In genomic region chr4:72800014-72800786, GRCm38 (mm10) we compare ENCODE assay signal across 18 mouse cellular contexts. TPM values are rescaled to one million over a fixed set of nuclear protein-coding genes. Genes with fewer than 3 reads are reported as not detected.
DNase-seq lines count a peak whose midpoint lies in the region; ATAC-seq and TF ChIP-seq lines count a peak whose summit lies in the region.
"Had no signal": no experiment of that assay in that cellular context is flagged by ENCODE, and none has a peak within 500 bp of the region (broad histone marks: within the 10 kb centered on the region; RNA-seq: fewer than 3 reads in every experiment).

No protein-coding gene starts in this region.

- no peak overlapping the region for H3K4me2 ChIP-seq in hindbrain, embryonic 11.5 days (replicated peaks; ENCODE audit: low read depth, low read length)
- H3K4me2 ChIP-seq in forebrain, embryonic 16.5 days (ENCODE audit: low read length): no peak overlapping the region
- H3K4me2 ChIP-seq in limb, embryonic 14.5 days (replicated peaks; ENCODE audit: low read depth, low read length, severe bottlenecking): no peak overlapping the region
- no peak overlapping the region for H3K4me2 ChIP-seq in kidney, embryonic 14.5 days (replicated peaks; ENCODE audit: low read depth, low read length)
- H3K4me2 ChIP-seq: liver, embryonic 12.5 days; stomach, embryonic 15.5 days had no signal

- no peaks in the 10 kb centered on the region for H3K4me1 ChIP-seq in hindbrain, embryonic 11.5 days (replicated peaks; ENCODE audit: control insufficient read depth, insufficient read depth, low read length)
- no peaks in the 10 kb centered on the region for H3K4me1 ChIP-seq in hindbrain, embryonic 10.5 days (replicated peaks)
- no peaks in the 10 kb centered on the region for H3K4me1 ChIP-seq in forebrain, embryonic 16.5 days (replicated peaks; ENCODE audit: control insufficient read depth, insufficient read depth, low read length)
- no peaks in the 10 kb centered on the region for H3K4me1 ChIP-seq in limb, embryonic 14.5 days (ENCODE audit: control insufficient read depth, insufficient read depth, low read length)
- no peaks in the 10 kb centered on the region for H3K4me1 ChIP-seq in kidney, embryonic 14.5 days (ENCODE audit: control insufficient read depth, insufficient read depth, low read length)
- H3K4me1 ChIP-seq: liver, embryonic 12.5 days; stomach, embryonic 15.5 days had no signal

- H3K27ac ChIP-seq in hindbrain, embryonic 11.5 days (ENCODE audit: low read depth, low read length): no peak overlapping the region
- H3K27ac ChIP-seq in hindbrain, embryonic 10.5 days: no peak overlapping the region
- no peak overlapping the region for H3K27ac ChIP-seq in forebrain, embryonic 16.5 days (ENCODE audit: low read length)
- H3K27ac ChIP-seq in limb, embryonic 14.5 days (replicated peaks; ENCODE audit: low read depth, low read length): no peak overlapping the region
- H3K27ac ChIP-seq in kidney, embryonic 14.5 days (ENCODE audit: low read depth, low read length): no peak overlapping the region
- H3K27ac ChIP-seq: liver, embryonic 12.5 days; stomach, embryonic 15.5 days had no signal

- H3K9me3 ChIP-seq in hindbrain, embryonic 11.5 days (ENCODE audit: control insufficient read depth, low read length): no peaks in the 10 kb centered on the region
- no peaks in the 10 kb centered on the region for H3K9me3 ChIP-seq in hindbrain, embryonic 10.5 days
- no peaks in the 10 kb centered on the region for H3K9me3 ChIP-seq in forebrain, embryonic 16.5 days (ENCODE audit: control insufficient read depth, low read length)
- H3K9me3 ChIP-seq in limb, embryonic 14.5 days (ENCODE audit: control insufficient read depth, low read length): no peaks in the 10 kb centered on the region
- no peaks in the 10 kb centered on the region for H3K9me3 ChIP-seq in kidney, embryonic 14.5 days (ENCODE audit: control insufficient read depth, low read length)
- H3K9me3 ChIP-seq: liver, embryonic 12.5 days; stomach, embryonic 15.5 days had no signal

- H3ac ChIP-seq in C2C12 (ENCODE audit: control insufficient read depth, insufficient read length, low read depth): no peak overlapping the region

- H3K79me2 ChIP-seq in C2C12 (ENCODE audit: control insufficient read depth, insufficient read depth): no peaks in the 10 kb centered on the region

- H3K27me3 ChIP-seq in hindbrain, embryonic 11.5 days (ENCODE audit: control insufficient read depth, insufficient read depth, low read length): no peaks in the 10 kb centered on the region
- no peaks in the 10 kb centered on the region for H3K27me3 ChIP-seq in hindbrain, embryonic 10.5 days (ENCODE audit: insufficient read depth, poor library complexity, severe bottlenecking)
- no peaks in the 10 kb centered on the region for H3K27me3 ChIP-seq in C2C12 (ENCODE audit: control insufficient read depth, insufficient read depth, insufficient read length)
- H3K27me3 ChIP-seq in forebrain, embryonic 16.5 days (replicated peaks; ENCODE audit: control insufficient read depth, insufficient read depth, low read length): no peaks in the 10 kb centered on the region
- H3K27me3 ChIP-seq in limb, embryonic 14.5 days (ENCODE audit: control insufficient read depth, insufficient read depth, low read length): no peaks in the 10 kb centered on the region
- no peaks in the 10 kb centered on the region for H3K27me3 ChIP-seq in kidney, embryonic 14.5 days (ENCODE audit: control insufficient read depth, insufficient read depth, low read length)
- H3K27me3 ChIP-seq: liver, embryonic 12.5 days; stomach, embryonic 15.5 days had no signal

- DNase-seq in hindbrain, embryonic 11.5 days (ENCODE audit: low spot score): peak; percentile 28
- no peak for DNase-seq in hindbrain, embryonic 10.5 days (ENCODE audit: low spot score)
- peak; percentile 38 for DNase-seq in limb, embryonic 14.5 days (ENCODE audit: low spot score)
- DNase-seq in heart, postnatal 36 days: no peak
- DNase-seq: adrenal gland, postnatal 14 days; cerebellum, postnatal 14 days; heart, adult 11 months; kidney, adult 11 months; kidney, postnatal 4 days had no signal

- H3K36me3 ChIP-seq in hindbrain, embryonic 11.5 days (ENCODE audit: control insufficient read depth, insufficient read depth, low read length): no peaks in the 10 kb centered on the region
- H3K36me3 ChIP-seq in hindbrain, embryonic 10.5 days: no peaks in the 10 kb centered on the region
- no peaks in the 10 kb centered on the region for H3K36me3 ChIP-seq in C2C12 (ENCODE audit: control insufficient read depth, insufficient read depth)
- H3K36me3 ChIP-seq in forebrain, embryonic 16.5 days (ENCODE audit: control insufficient read depth, insufficient read depth): no peaks in the 10 kb centered on the region
- H3K36me3 ChIP-seq in limb, embryonic 14.5 days (ENCODE audit: control insufficient read depth, insufficient read depth, low read length): no peaks in the 10 kb centered on the region
- no peaks in the 10 kb centered on the region for H3K36me3 ChIP-seq in kidney, embryonic 14.5 days (ENCODE audit: control insufficient read depth, insufficient read depth, low read length)
- H3K36me3 ChIP-seq: liver, embryonic 12.5 days; stomach, embryonic 15.5 days had no signal

- no peak overlapping the region for H3K4me3 ChIP-seq in hindbrain, embryonic 11.5 days (ENCODE audit: low read depth, low read length)
- H3K4me3 ChIP-seq in hindbrain, embryonic 10.5 days: no peak overlapping the region
- no peak overlapping the region for H3K4me3 ChIP-seq in C2C12 (ENCODE audit: insufficient read depth, poor library complexity, severe bottlenecking)
- no peak overlapping the region for H3K4me3 ChIP-seq in forebrain, embryonic 16.5 days (replicated peaks; ENCODE audit: low read length)
- no peak overlapping the region for H3K4me3 ChIP-seq in limb, embryonic 14.5 days (replicated peaks; ENCODE audit: low read length)
- H3K4me3 ChIP-seq in kidney, embryonic 14.5 days (ENCODE audit: low read length): no peak overlapping the region
- H3K4me3 ChIP-seq: liver, embryonic 12.5 days; stomach, embryonic 15.5 days had no signal

- no peak for TF ChIP-seq CTCF in C2C12 (IDR thresholded peaks at IDR 0.05; ENCODE audit: control insufficient read depth, insufficient read depth, insufficient read length)

- intact Hi-C loops in heart, postnatal 36 days (cut with DNase I): no loop called here

- TF ChIP-seq POLR2A in limb, embryonic 14.5 days (IDR thresholded peaks at IDR 0.05; ENCODE audit: borderline replicate concordance, extremely low read depth, insufficient read depth, insufficient read length): no peak

- H3K79me3 ChIP-seq in C2C12 (ENCODE audit: low read depth): no peaks in the 10 kb centered on the region

- ATAC-seq in hindbrain, embryonic 11.5 days (ENCODE audit: low FRiP score): peak; percentile 85
- peak; percentile 83 for ATAC-seq in forebrain, embryonic 16.5 days
- peak; percentile 68; the same call in 1 of the 2 replicates for ATAC-seq in limb, embryonic 14.5 days (ENCODE audit: low FRiP score, low read depth)
- ATAC-seq in kidney, embryonic 14.5 days (ENCODE audit: low FRiP score, low TSS enrichment): no peak
- ATAC-seq in inflammation-experienced regulatory T-cells, adult 6 months: no peak
- ATAC-seq: CD4-positive, CD25-positive, alpha-beta regulatory T cell, adult 4 months; liver, embryonic 12.5 days; lung, postnatal 0 days had no signal

- no peak overlapping the region for H3K9ac ChIP-seq in hindbrain, embryonic 11.5 days (ENCODE audit: low read depth, low read length)
- no peak overlapping the region for H3K9ac ChIP-seq in forebrain, embryonic 16.5 days (replicated peaks; ENCODE audit: low read depth, low read length)
- H3K9ac ChIP-seq in limb, embryonic 14.5 days (ENCODE audit: low read depth, low read length, severe bottlenecking): no peak overlapping the region
- H3K9ac ChIP-seq in kidney, embryonic 14.5 days (ENCODE audit: low read depth, low read length): no peak overlapping the region
- H3K9ac ChIP-seq: liver, embryonic 12.5 days; stomach, embryonic 15.5 days had no signal

- 67% methylated on average over 2 of the region's 2 CpGs for WGBS in hindbrain, embryonic 11.5 days
- 71% methylated on average over 2 of the region's 2 CpGs for WGBS in hindbrain, embryonic 10.5 days
- WGBS in forebrain, embryonic 16.5 days: 65% methylated on average over 2 of the region's 2 CpGs
- WGBS in limb, embryonic 14.5 days: 69% methylated on average over 2 of the region's 2 CpGs
- WGBS in kidney, embryonic 14.5 days: 70% methylated on average over 2 of the region's 2 CpGs

TF ChIP-seq in C2C12, 6 proteins besides CTCF, POLR2A, EP300 and RAD21:
- TF ChIP-seq MYOG (IDR thresholded peaks at IDR 0.05; ENCODE audit: control insufficient read depth, extremely low read depth, insufficient read length) (no peak), MYOD1 (IDR thresholded peaks at IDR 0.05; ENCODE audit: control insufficient read depth, insufficient read length, low read depth) (peak; percentile 99), FOSL1 (IDR thresholded peaks at IDR 0.05; ENCODE audit: insufficient read depth, low read length, poor library complexity, severe bottlenecking) (no peak)

RNA-seq across cellular contexts. Expression of gene Aldoart1, which starts 52.2 kb away (rescaled TPM):
- polyA plus RNA-seq in hindbrain, embryonic 11.5 days (2014; fragmentation: Nextera tagmentation; extraction: Ambion mirVana): not detected in 2 replicates
- polyA plus RNA-seq in hindbrain, embryonic 10.5 days (2016; fragmentation: Nextera tagmentation; extraction: Ambion mirVana): not detected in 2 replicates
- polyA plus RNA-seq in C2C12 (2012; fragmentation: generic; extraction: Trizol): 0.05 TPM
- not detected in 2 replicates for polyA plus RNA-seq in forebrain, embryonic 16.5 days (2015; fragmentation: Nextera tagmentation; extraction: Ambion mirVana)
- polyA plus RNA-seq in limb, embryonic 14.5 days (2012; rRNA removed): not detected in 2 replicates
- not detected in 2 replicates for polyA plus RNA-seq in limb, embryonic 14.5 days (2014; fragmentation: Nextera tagmentation; extraction: Ambion mirVana)
- under 1 TPM in 1 of 2 experiments, not detected in 1; 0.19 TPM for total RNA-seq in heart, postnatal 36 days (2021)
- not detected in 2 replicates for polyA plus RNA-seq in kidney, embryonic 14.5 days (2014; fragmentation: Nextera tagmentation; extraction: Ambion mirVana)
- polyA plus RNA-seq in inflammation-experienced regulatory T-cells, adult 6 months (2017; shearing (Covaris generic)): 1 to 10 TPM in 2 of 3 experiments, not detected in 1; 1.0 to 1.6 TPM
- total RNA-seq: adrenal gland, postnatal 14 days; left cerebral cortex, adult 8-10 months had no signal
- polyA plus RNA-seq: liver, embryonic 12.5 days; lung, postnatal 0 days had no signal

Comparison
In these comparisons a context has a peak if more than half of its experiments do, and no peak if none do; other contexts are left out.
1. DNase-seq: peak in hindbrain, embryonic 11.5 days (single experiment) and limb, embryonic 14.5 days (single experiment); none in hindbrain, embryonic 10.5 days (single experiment) and heart, postnatal 36 days (0 of 2).
2. ATAC-seq: peak in hindbrain, embryonic 11.5 days (single experiment), forebrain, embryonic 16.5 days (single experiment) and limb, embryonic 14.5 days (single experiment); none in kidney, embryonic 14.5 days (single experiment) and inflammation-experienced regulatory T-cells, adult 6 months (single experiment).